Mouse (Mus musculus) kidney, embryonic 14.5 days (tissue): ENCODE measurements around the gene Xylb. TPM values are rescaled to one million over a fixed set of nuclear protein-coding genes. Genes with fewer than 3 reads are reported as not detected.

Experiments
- ATAC-seq: fragments of 200-750 bp; cut with Nextera tagmentation; 2 replicates; pipeline ENCODE4 v1.8.0; 2017; ENCODE audit warnings: moderate number of reproducible peaks, mild to moderate bottlenecking, moderate TSS enrichment, moderate library complexity; ENCODE audit not compliant: low FRiP score, low TSS enrichment
- H3K27ac ChIP-seq: fragments of 300-500 bp; sonication (generic); 2 replicates; pipeline ENCODE4 v1.5.1; 2014; ENCODE audit warnings: low read depth, mild to moderate bottlenecking, low read length, moderate library complexity, mixed read lengths
- H3K27me3 ChIP-seq: fragments of 300-500 bp; sonication (generic); 2 replicates; pipeline ENCODE4 v1.6.1; 2014; ENCODE audit warnings: mild to moderate bottlenecking, low read length; ENCODE audit not compliant: control insufficient read depth, insufficient read depth
- H3K36me3 ChIP-seq: fragments of 300-500 bp; sonication (generic); 2 replicates; pipeline ENCODE4 v1.6.1; 2014; ENCODE audit warnings: low read length, mixed read lengths; ENCODE audit not compliant: control insufficient read depth, insufficient read depth
- H3K4me1 ChIP-seq: fragments of 300-500 bp; sonication (generic); 2 replicates; pipeline ENCODE4 v1.6.1; 2014; ENCODE audit warnings: low read length, mixed read lengths; ENCODE audit not compliant: control insufficient read depth, insufficient read depth
- H3K4me2 ChIP-seq: fragments of 300-500 bp; sonication (generic); replicated peaks from 2 replicates; pipeline ENCODE4 v1.6.1; 2014; ENCODE audit warnings: low read depth, mild to moderate bottlenecking, low read length
- H3K4me3 ChIP-seq: fragments of 300-500 bp; sonication (generic); 2 replicates; pipeline ENCODE4 v1.5.1; 2014; ENCODE audit warnings: mild to moderate bottlenecking, low read length
- H3K9ac ChIP-seq: fragments of 300-500 bp; sonication (generic); 2 replicates; pipeline ENCODE4 v1.6.1; 2014; ENCODE audit warnings: low read depth, mild to moderate bottlenecking, low read length, moderate library complexity
- H3K9me3 ChIP-seq: fragments of 300-500 bp; sonication (generic); 2 replicates; pipeline ENCODE4 v1.6.1; 2016; ENCODE audit warnings: low read length; ENCODE audit not compliant: control insufficient read depth
- whole genome bisulfite sequencing: fragments of 180-500 bp; shearing (Covaris S2); extraction: QIAGEN DNeasy Blood & Tissue Kit; methylation state at CpG from one replicate; pipeline ENCODE4 v1.1.7; 2014; 5-methylcytosine and 5-hydroxymethylcytosine counted together
- polyA plus RNA-seq: library from polyadenylated mRNA; unstranded; fragments of >200 nt; fragmentation: Nextera tagmentation; extraction: Ambion mirVana; gene quantifications from 2 replicates; pipeline ENCODE4 v1.2.1, GENCODE M21; 2014

Gene Xylb
- polyA plus RNA-seq, 1 experiment from 2014 or later, result 17.9 TPM

GRCm38 (mm10) chr9:119339106-119339505 lies 18.1 kb upstream of the Xylb start:
- H3K4me3 ChIP-seq, result peak overlapping the region; percentile 74
- H3K4me2 ChIP-seq, result peak overlapping the region; percentile 91
- H3K4me1 ChIP-seq, result peaks cover 19% of the 10 kb centered on the region
- peak overlapping the region; percentile 73; the same call in 1 of the 2 replicates for H3K9ac ChIP-seq
- H3K27ac ChIP-seq, result no peak overlapping the region
- H3K27me3 ChIP-seq, result no peaks in the 10 kb centered on the region
- H3K36me3 ChIP-seq, result peaks cover 12% of the 10 kb centered on the region; the same call in 1 of the 2 replicates
- H3K9me3 ChIP-seq, result no peaks in the 10 kb centered on the region
- no peak for ATAC-seq
- 48% methylated on average over 7 of the region's 7 CpGs for WGBS

GRCm38 (mm10) chr9:119339558-119340211 lies 17.5 kb upstream of the Xylb start, which contains the start of gene Acaa1a:
Acaa1a (plus strand) TSS chr9:119339676.
- Histone ChIP-seq H3K4me2 (peak within 1 kb of the TSS; percentile 91), H3K27me3 (no peaks in the 10 kb centered on the region), H3K27ac (peak within 1 kb of the TSS; percentile 94), H3K4me1 (peaks cover 19% of the 10 kb centered on the region), H3K36me3 (peaks cover 18% of the 10 kb centered on the region), H3K9me3 (no peaks in the 10 kb centered on the region), H3K4me3 (peak within 1 kb of the TSS; percentile 74), H3K9ac (peak within 1 kb of the TSS; percentile 73)
- ATAC-seq, result no peak
- WGBS, result under 1% methylated on average over 43 of the region's 43 CpGs

GRCm38 (mm10) chr9:119340212-119340580 lies 17.0 kb upstream of the Xylb start:
- no peak for ATAC-seq
- H3K27ac ChIP-seq, result peak overlapping the region; percentile 94
- 2% methylated on average over 8 of the region's 8 CpGs for WGBS

GRCm38 (mm10) chr9:119340909-119341816 lies 16.0 kb upstream of the Xylb start, which contains the start of gene Myd88:
Myd88 (minus strand) TSS chr9:119341411.
- Histone ChIP-seq H3K4me3 (peak within 1 kb of the TSS; percentile 74), H3K27me3 (no peaks in the 10 kb centered on the region), H3K27ac (peak within 1 kb of the TSS; percentile 94), H3K9me3 (no peaks in the 10 kb centered on the region), H3K9ac (peak within 1 kb of the TSS; percentile 80), H3K4me1 (peaks cover 19% of the 10 kb centered on the region), H3K4me2 (peak within 1 kb of the TSS; percentile 91), H3K36me3 (peaks cover 33% of the 10 kb centered on the region)
- peak; percentile 97 for ATAC-seq
- WGBS, result 1% methylated on average over 68 of the region's 68 CpGs

More at GRCm38 (mm10) chr9:119340212-119340580, 17.0 kb upstream of the Xylb start:
- peak overlapping the region; percentile 74 for H3K4me3 ChIP-seq
- peak overlapping the region; percentile 73; the same call in 1 of the 2 replicates for H3K9ac ChIP-seq
- H3K4me1 ChIP-seq, result peaks cover 19% of the 10 kb centered on the region
- H3K4me2 ChIP-seq, result peak overlapping the region; percentile 91
- no peaks in the 10 kb centered on the region for H3K27me3 ChIP-seq
- H3K36me3 ChIP-seq, result peaks cover 23% of the 10 kb centered on the region
- no peaks in the 10 kb centered on the region for H3K9me3 ChIP-seq

GRCm38 (mm10) chr9:119342728-119343127 lies 14.5 kb upstream of the Xylb start:
- Histone ChIP-seq H3K9me3 (no peaks in the 10 kb centered on the region), H3K4me1 (peaks cover 19% of the 10 kb centered on the region), H3K27me3 (no peaks in the 10 kb centered on the region), H3K4me3 (no peak overlapping the region), H3K4me2 (no peak overlapping the region; the same call in 1 of the 2 replicates), H3K9ac (no peak overlapping the region), H3K27ac (no peak overlapping the region), H3K36me3 (peaks cover 45% of the 10 kb centered on the region)
- WGBS, result 88% methylated on average over 7 of the region's 7 CpGs
- no peak for ATAC-seq

- Histone ChIP-seq H3K4me2 (no peak overlapping the region), H3K36me3 (peaks cover 66% of the 10 kb centered on the region), H3K9ac (no peak overlapping the region), H3K9me3 (no peaks in the 10 kb centered on the region), H3K27ac (no peak overlapping the region), H3K4me1 (peaks cover 11% of the 10 kb centered on the region; the same call in 1 of the 2 replicates), H3K27me3 (no peaks in the 10 kb centered on the region), H3K4me3 (no peak overlapping the region)
- 88% methylated on average over 8 of the region's 8 CpGs for WGBS
- ATAC-seq, result no peak
Measured at GRCm38 (mm10) chr9:119346376-119346775, 10.8 kb upstream of the Xylb start.

GRCm38 (mm10) chr9:119350531-119350930 lies 6.7 kb upstream of the Xylb start:
- Histone ChIP-seq H3K27ac (peak overlapping the region; percentile 51; the same call in 1 of the 2 replicates), H3K36me3 (peaks cover 41% of the 10 kb centered on the region), H3K27me3 (no peaks in the 10 kb centered on the region), H3K4me3 (no peak overlapping the region), H3K9ac (no peak overlapping the region), H3K4me1 (no peaks in the 10 kb centered on the region; the same call in 1 of the 2 replicates), H3K9me3 (no peaks in the 10 kb centered on the region), H3K4me2 (no peak overlapping the region)
- peak; percentile 13; the same call in 1 of the 2 replicates for ATAC-seq
- 43% methylated on average over 3 of the region's 3 CpGs for WGBS

- Histone ChIP-seq H3K9ac (no peak overlapping the region), H3K4me1 (no peaks in the 10 kb centered on the region; the same call in 1 of the 2 replicates), H3K27me3 (no peaks in the 10 kb centered on the region), H3K4me3 (no peak overlapping the region), H3K9me3 (no peaks in the 10 kb centered on the region), H3K4me2 (no peak overlapping the region), H3K36me3 (peaks cover 36% of the 10 kb centered on the region), H3K27ac (peak overlapping the region; percentile 51; the same call in 1 of the 2 replicates)
- 67% methylated on average over 10 of the region's 10 CpGs for WGBS
- no peak for ATAC-seq
Measured at GRCm38 (mm10) chr9:119350947-119351705, 6.1 kb upstream of the Xylb start.
